Mouse (Mus musculus) forebrain, embryonic 14.5 days (tissue): ENCODE results near the gene Fbxl5. TPM values are rescaled to one million over a fixed set of nuclear protein-coding genes. Genes with fewer than 3 reads are reported as not detected.

Experiments
- ATAC-seq: fragments of 200-750 bp; cut with Nextera tagmentation; 2 replicates; pipeline ENCODE4 v1.8.0; 2017; ENCODE audit warnings: mild to moderate bottlenecking, moderate library complexity
- DNase-seq: peaks from one replicate; pipeline ENCODE4 v3.0.0-alpha.2; 2015; ENCODE audit warnings: low spot score
- H3K27ac ChIP-seq: fragments of 300-500 bp; sonication (generic); 2 replicates; pipeline ENCODE4 v1.5.1; 2014; ENCODE audit warnings: low read depth, mild to moderate bottlenecking, control low read depth, low read length, moderate library complexity
- H3K27me3 ChIP-seq: fragments of 300-500 bp; sonication (generic); replicated peaks from 2 replicates; pipeline ENCODE4 v1.6.1; 2014; ENCODE audit warnings: low read length, control low read depth, mixed read lengths; ENCODE audit not compliant: control insufficient read depth, insufficient read depth
- H3K36me3 ChIP-seq: fragments of 300-500 bp; sonication (generic); 2 replicates; pipeline ENCODE4 v1.6.1; 2014; ENCODE audit warnings: low read length, control low read depth; ENCODE audit not compliant: control insufficient read depth, insufficient read depth
- H3K4me1 ChIP-seq: fragments of 300-500 bp; sonication (generic); 2 replicates; pipeline ENCODE4 v1.6.1; 2014; ENCODE audit warnings: antibody characterized with exemption, low read length, control low read depth; ENCODE audit not compliant: control insufficient read depth, insufficient read depth
- H3K4me2 ChIP-seq: fragments of 300-500 bp; sonication (generic); 2 replicates; pipeline ENCODE4 v1.6.1; 2014; ENCODE audit warnings: mild to moderate bottlenecking, control low read depth, low read length
- H3K4me3 ChIP-seq: fragments of 300-500 bp; sonication (generic); 2 replicates; pipeline ENCODE4 v1.5.1; 2014; ENCODE audit warnings: low read depth, low read length, control low read depth
- H3K9ac ChIP-seq: fragments of 300-500 bp; sonication (generic); 2 replicates; pipeline ENCODE4 v1.6.1; 2014; ENCODE audit warnings: mild to moderate bottlenecking, low read length, control low read depth, moderate library complexity
- H3K9me3 ChIP-seq: fragments of 300-500 bp; sonication (generic); replicated peaks from 2 replicates; pipeline ENCODE4 v1.6.1; 2016; ENCODE audit warnings: low read length, control low read depth, mixed read lengths; ENCODE audit not compliant: control insufficient read depth
- WGBS: fragments of 180-500 bp; shearing (Covaris S2); extraction: QIAGEN DNeasy Blood & Tissue Kit; methylation state at CpG from one replicate; pipeline ENCODE4 v1.1.7; 2014; 5-methylcytosine and 5-hydroxymethylcytosine counted together
- polyA plus RNA-seq: library from polyadenylated mRNA; unstranded; fragments of >200 nt; fragmentation: Nextera tagmentation; extraction: Ambion mirVana; gene quantifications from 2 replicates; pipeline ENCODE4 v1.2.1, GENCODE M21; 2014

The Fbxl5 gene
- polyA plus RNA-seq, 1 experiment from 2014 or later: 91.8 TPM

- WGBS: under 1% methylated on average over 56 of the region's 61 CpGs
- no peaks in the 10 kb centered on the region for H3K27me3 ChIP-seq
- H3K36me3 ChIP-seq: no peaks in the 10 kb centered on the region
- H3K9ac ChIP-seq: peak overlapping the region; percentile 95
- no peaks in the 10 kb centered on the region for H3K9me3 ChIP-seq
- ATAC-seq (peak; percentile 67), DNase-seq (no peak)
- H3K4me2 ChIP-seq: peak overlapping the region; percentile 60
- H3K4me1 ChIP-seq: peaks cover 13% of the 10 kb centered on the region
- H3K4me3 ChIP-seq: peak overlapping the region; percentile 81
- peak overlapping the region; percentile 95 for H3K27ac ChIP-seq
Measured at GRCm38 (mm10) chr5:43781423-43781976, 39.9 kb downstream of the Fbxl5 start.

- no peak overlapping the region for H3K9ac ChIP-seq
- H3K9me3 ChIP-seq: no peaks in the 10 kb centered on the region
- 90% methylated on average over 3 of the region's 3 CpGs for WGBS
- DNase-seq: no peak
- H3K27ac ChIP-seq: no peak overlapping the region
- H3K36me3 ChIP-seq: no peaks in the 10 kb centered on the region
- no peak overlapping the region for H3K4me2 ChIP-seq
- no peaks in the 10 kb centered on the region for H3K27me3 ChIP-seq
- peaks cover 13% of the 10 kb centered on the region for H3K4me1 ChIP-seq
- no peak for ATAC-seq
- H3K4me3 ChIP-seq: no peak overlapping the region
Measured at GRCm38 (mm10) chr5:43778583-43778982, 42.9 kb downstream of the Fbxl5 start.

GRCm38 (mm10) chr5:43776993-43777392 lies 44.4 kb downstream of the Fbxl5 start:
- H3K27me3 ChIP-seq: no peaks in the 10 kb centered on the region
- no peaks in the 10 kb centered on the region for H3K36me3 ChIP-seq
- no peak overlapping the region for H3K9ac ChIP-seq
- H3K4me2 ChIP-seq: no peak overlapping the region
- DNase-seq (no peak), ATAC-seq (no peak)
- peaks cover 10% of the 10 kb centered on the region for H3K4me1 ChIP-seq
- no peak overlapping the region for H3K4me3 ChIP-seq
- H3K9me3 ChIP-seq: no peaks in the 10 kb centered on the region
- WGBS: 26% methylated on average over 1 of the region's 1 CpGs
- no peak overlapping the region for H3K27ac ChIP-seq

DNA sequence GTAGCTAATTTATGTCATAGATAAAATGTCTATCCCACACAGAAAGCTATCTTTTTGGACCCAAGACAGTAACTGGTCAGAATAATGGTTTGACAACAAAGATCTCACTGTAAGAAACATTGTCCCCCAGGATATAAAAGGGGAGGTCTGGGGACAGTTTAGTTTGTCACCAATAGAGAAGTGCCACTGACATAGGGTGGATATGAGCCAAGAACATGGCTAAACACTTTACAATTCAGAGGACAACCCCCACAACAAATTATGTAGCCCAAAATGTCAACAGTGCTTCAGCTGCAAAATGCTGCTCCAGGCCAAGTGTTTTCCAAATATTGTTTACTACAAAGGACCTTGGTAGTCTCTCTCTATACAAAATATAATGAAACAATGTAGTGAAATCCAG lies 45.0 kb downstream of the Fbxl5 start:
- H3K9me3 ChIP-seq: no peaks in the 10 kb centered on the region
- DNase-seq: peak; percentile 7
- no peak for ATAC-seq
- H3K9ac ChIP-seq: no peak overlapping the region
- no peak overlapping the region for H3K4me2 ChIP-seq
- H3K27me3 ChIP-seq: no peaks in the 10 kb centered on the region
- no peaks in the 10 kb centered on the region for H3K36me3 ChIP-seq
- no peak overlapping the region for H3K27ac ChIP-seq
- no peak overlapping the region for H3K4me3 ChIP-seq
- H3K4me1 ChIP-seq: peaks cover 10% of the 10 kb centered on the region

GRCm38 (mm10) chr5:43771555-43771954 lies 49.9 kb downstream of the Fbxl5 start:
- Histone ChIP-seq H3K4me2 (no peak overlapping the region), H3K9me3 (no peaks in the 10 kb centered on the region), H3K9ac (no peak overlapping the region), H3K27me3 (no peaks in the 10 kb centered on the region), H3K27ac (no peak overlapping the region), H3K4me3 (no peak overlapping the region), H3K36me3 (peaks cover 28% of the 10 kb centered on the region), H3K4me1 (no peaks in the 10 kb centered on the region; the same call in 1 of the 2 replicates)
- ATAC-seq (no peak), DNase-seq (no peak)
- 95% methylated on average over 3 of the region's 3 CpGs for WGBS

DNA sequence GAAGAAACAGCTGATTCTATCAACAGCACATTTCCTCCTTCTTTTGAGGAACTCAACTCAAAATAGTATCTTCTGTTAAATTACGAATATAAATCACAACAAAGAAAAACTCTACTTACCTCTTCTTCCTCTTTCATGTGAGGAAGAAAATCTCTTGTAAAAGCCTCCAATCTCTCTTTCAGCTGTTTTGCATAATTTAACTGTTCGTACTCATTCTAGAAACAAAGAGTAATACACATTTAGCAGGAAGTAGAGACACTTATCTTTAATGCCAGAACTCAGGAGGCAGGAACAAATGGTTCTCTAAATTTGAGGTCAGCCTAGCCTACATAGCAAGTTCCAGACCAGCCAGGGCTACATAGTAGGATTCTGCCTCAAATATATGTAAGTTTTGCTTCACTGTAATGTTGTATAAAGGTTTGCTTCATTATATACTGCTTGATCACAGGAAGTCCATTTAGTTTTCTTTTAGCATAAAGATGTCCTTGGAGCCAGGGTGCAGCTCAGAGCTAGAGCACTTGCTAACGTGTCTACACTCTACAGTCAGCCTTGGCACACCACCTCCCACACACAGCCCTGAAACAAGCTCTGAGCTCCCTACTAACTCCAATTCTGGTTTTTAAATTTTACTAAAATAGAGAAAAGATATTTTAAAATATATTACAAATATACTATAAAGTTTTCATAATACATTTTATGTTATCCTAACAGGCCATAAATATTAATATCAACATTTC lies 50.7 kb downstream of the Fbxl5 start:
- ATAC-seq: no peak
- Histone ChIP-seq H3K4me2 (no peak overlapping the region), H3K4me1 (no peaks in the 10 kb centered on the region), H3K9ac (no peak overlapping the region), H3K27ac (no peak overlapping the region), H3K9me3 (no peaks in the 10 kb centered on the region), H3K36me3 (peaks cover 33% of the 10 kb centered on the region), H3K4me3 (no peak overlapping the region), H3K27me3 (no peaks in the 10 kb centered on the region)
- WGBS: 83% methylated on average over 3 of the region's 3 CpGs
- no peak for DNase-seq

- Histone ChIP-seq H3K9ac (no peak overlapping the region), H3K27ac (no peak overlapping the region), H3K4me3 (no peak overlapping the region), H3K36me3 (peaks cover 17% of the 10 kb centered on the region), H3K4me1 (no peaks in the 10 kb centered on the region), H3K9me3 (no peaks in the 10 kb centered on the region), H3K27me3 (no peaks in the 10 kb centered on the region), H3K4me2 (no peak overlapping the region)
- 81% methylated on average over 3 of the region's 3 CpGs for WGBS
- ATAC-seq: no peak
- no peak for DNase-seq
Measured at GRCm38 (mm10) chr5:43749092-43749491, 72.3 kb downstream of the Fbxl5 start.

DNA sequence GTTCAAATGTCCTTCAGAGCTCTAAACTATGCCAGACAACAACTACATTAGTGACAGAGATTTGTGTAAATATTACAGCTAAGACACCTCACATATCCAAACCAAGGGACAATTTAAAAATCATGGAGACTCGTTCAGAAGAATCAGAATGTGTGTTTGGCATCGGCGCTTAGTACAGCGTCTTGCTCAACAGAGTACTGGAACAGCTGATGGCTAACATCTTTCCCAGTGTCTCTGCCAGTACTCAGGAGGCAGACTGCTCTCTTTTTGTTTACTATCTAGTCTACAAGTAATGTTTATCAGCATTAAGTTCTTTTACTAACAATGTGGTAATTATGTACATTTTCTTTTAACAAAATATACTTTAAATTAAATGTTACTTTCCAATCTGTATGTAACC lies 73.4 kb downstream of the Fbxl5 start:
- Histone ChIP-seq H3K9ac (no peak overlapping the region), H3K27me3 (no peaks in the 10 kb centered on the region), H3K36me3 (peaks cover 20% of the 10 kb centered on the region), H3K9me3 (no peaks in the 10 kb centered on the region), H3K4me2 (no peak overlapping the region), H3K27ac (no peak overlapping the region), H3K4me1 (no peaks in the 10 kb centered on the region), H3K4me3 (no peak overlapping the region)
- ATAC-seq: no peak
- WGBS: 91% methylated on average over 4 of the region's 4 CpGs
- DNase-seq: no peak

DNA sequence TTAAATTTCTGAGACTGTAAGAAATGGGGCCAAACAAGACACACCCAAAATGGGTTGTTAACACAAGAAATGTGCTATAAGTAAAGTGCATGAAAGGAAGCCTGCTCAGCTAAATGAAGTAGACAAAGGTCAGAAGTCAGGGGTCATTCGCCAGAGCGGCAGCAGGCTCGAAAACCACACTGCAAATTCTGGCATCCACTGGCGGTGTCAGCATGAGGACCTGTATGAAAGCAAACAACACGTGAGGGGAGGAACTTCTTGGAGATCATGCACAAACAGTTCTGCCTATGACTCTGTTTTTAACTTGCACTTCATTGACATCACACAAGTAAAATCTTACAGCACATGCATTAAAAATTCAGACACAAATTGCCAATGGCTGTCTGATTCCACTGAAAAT lies 76.3 kb downstream of the Fbxl5 start:
- ATAC-seq (no peak), DNase-seq (no peak)
- Histone ChIP-seq H3K9me3 (no peaks in the 10 kb centered on the region), H3K36me3 (peaks cover 32% of the 10 kb centered on the region), H3K27me3 (no peaks in the 10 kb centered on the region), H3K27ac (no peak overlapping the region), H3K4me3 (no peak overlapping the region), H3K4me2 (no peak overlapping the region), H3K9ac (no peak overlapping the region), H3K4me1 (no peaks in the 10 kb centered on the region)
- WGBS: 78% methylated on average over 5 of the region's 5 CpGs
